Mouse (Mus musculus) urinary bladder, postnatal 4 days (tissue): ENCODE data around the gene Ulk3.

Experiments used
- DNase-seq, 2 experiments: peaks; one replicate each; pipeline ENCODE4 v3.0.0; 2021 to 2022; ENCODE audit warnings: low spot score in 2 of 2

Gene Ulk3

GRCm38 (mm10) chr9:57568500-57568899 is 20.8 kb upstream of the Ulk3 start:
- no peak for DNase-seq

GRCm38 (mm10) chr9:57574397-57574796 is 14.9 kb upstream of the Ulk3 start:
- no peak for DNase-seq

GRCm38 (mm10) chr9:57575577-57575976 is 13.7 kb upstream of the Ulk3 start:
- no peak for DNase-seq

DNA sequence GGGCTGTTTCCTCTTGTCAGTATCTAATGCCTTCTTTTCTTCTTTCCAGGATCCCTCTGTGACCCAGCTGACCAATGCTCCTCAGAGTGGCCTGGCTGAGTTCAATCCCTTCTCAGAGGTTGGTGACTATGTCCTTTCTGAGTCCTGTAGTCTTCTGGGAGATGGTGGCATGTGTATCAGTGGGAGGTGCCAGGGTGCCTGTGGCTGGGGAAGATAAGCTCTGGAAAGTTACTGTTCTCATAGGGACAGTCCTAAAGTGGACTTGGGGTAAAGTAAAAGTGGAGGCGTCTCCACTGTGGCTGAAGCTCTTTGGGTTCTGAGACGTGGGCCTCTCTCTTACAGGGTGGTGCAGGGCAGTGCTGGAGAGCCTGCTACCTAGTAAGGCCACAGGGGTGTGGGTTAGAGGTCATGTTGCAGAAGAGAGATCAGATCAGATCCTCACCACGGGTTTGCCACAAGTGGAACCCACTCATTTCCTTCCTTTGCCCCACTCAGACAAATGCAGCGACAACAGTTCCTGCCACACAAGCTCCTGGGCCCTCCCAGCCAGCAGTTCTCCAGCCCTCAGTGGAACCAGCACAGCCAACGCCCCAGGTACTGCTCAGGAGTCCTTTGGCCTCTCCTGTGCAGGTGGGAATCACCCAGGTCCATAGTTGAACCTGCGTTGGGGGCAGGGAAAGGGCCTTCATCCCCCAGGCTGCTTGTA is 12.0 kb upstream of the Ulk3 start:
- DNase-seq = no peak

- no peak for DNase-seq
Observed at GRCm38 (mm10) chr9:57584991-57585390, 4.3 kb upstream of the Ulk3 start.

GRCm38 (mm10) chr9:57590726-57591125 is 1.5 kb downstream of the Ulk3 start:
- no peak for DNase-seq

DNA sequence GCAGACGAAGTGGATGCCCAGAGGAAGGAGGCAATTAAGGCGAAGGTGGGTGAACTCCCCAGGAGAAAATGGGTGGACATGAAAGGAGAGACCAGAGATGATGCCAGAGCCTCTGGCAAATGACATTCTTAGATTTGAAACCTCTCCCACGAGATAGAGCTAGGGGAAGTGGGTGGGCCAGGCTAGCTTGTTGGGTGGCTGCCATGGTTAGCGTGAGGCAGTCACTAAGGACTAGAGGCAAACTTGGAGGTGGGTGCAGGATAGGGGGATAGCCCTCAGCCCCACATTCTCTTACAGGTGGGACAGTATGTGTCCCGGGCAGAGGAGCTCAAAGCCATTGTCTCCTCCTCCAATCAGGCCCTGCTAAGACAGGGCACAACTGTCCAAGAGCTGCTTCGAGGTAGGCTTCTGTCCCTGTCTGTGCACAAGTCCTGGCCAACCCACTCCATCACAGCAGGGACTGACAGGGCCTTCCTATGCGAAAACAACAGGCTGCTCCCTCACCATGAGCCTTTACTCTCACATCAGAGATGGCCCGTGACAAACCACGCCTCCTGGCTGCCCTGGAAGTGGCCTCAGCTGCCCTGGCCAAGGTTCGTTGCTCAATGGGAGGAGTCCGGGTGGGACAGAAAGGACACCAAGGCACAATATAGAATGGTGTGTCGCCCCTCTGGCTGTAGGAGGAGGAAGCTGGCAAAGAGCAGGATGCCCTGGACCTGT is 4.4 kb downstream of the Ulk3 start:
- no peak for DNase-seq

DNA sequence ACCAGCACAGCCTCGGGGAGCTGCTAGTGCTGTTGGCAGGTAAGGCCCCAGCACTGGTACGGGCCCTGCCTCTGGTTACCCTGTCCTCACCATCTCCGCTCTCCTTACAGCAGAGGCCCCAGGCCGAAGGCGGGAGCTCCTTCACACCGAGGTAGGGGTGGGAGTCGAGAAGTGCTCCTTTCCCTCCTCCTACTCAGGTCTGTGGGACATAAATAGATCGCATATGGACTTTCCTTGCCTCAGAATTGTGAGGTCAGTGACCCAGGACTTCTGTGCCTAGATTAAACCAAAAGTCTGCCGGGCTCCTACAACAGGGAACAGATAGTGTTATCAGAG is 4.9 kb downstream of the Ulk3 start:
- DNase-seq = no peak

- no peak for DNase-seq
Observed at GRCm38 (mm10) chr9:57597265-57597664, 8.0 kb downstream of the Ulk3 start.

GRCm38 (mm10) chr9:57597929-57598382 is 8.7 kb downstream of the Ulk3 start:
- DNase-seq = no peak

GRCm38 (mm10) chr9:57598851-57599563 is 9.8 kb downstream of the Ulk3 start:
- DNase-seq = no peak

DNA sequence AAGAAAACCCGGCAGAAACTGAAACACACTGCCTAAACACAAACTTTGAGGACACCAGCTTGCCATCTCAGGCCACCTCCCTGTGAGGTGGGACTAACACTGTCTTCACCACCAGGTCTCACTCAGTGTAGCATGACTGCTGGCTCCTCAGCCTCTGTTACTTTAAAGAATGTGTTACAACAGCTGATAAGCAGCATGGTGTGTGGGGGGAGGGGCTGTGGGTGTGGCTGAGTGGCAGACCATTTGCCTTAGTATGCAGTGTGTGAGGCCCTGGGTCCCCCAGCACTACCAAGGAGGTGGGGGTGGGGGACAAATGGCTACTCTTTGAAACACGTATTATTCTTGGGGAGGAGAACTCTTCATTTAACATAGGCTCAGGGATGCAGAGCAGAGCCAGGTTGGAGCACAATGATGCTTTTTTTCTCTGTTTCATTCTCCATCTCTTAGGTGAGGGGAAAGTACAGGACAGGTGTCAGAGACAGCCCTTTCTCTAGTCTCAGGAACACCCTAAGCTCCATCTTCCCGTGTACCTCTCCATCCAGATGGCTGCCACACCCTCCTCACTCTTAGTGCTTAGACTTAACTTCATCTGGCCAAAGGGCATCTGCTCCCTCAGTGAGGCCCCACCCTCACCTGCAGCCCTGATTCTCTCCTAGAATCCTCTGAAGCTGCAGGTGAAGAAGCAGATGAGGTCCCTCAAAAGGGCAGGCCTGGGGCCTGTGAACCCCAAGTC is 11.5 kb downstream of the Ulk3 start:
- DNase-seq = no peak

DNA sequence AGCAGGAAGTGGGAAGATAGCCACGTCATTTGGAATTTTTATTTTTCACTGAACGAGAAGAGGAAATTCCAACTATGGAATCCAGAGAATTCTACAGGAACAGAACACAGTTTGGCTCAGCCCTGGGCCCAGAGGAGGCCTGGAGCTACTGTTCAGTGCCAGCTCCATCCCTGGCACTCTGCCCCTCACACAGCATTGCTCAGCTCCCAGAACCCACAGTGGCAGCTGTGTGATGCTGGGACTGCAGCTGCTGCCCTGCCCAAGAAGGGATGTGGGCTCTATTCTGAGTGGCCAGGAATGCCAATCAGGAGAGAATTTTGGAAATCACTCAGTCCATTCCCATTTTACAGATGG is 12.1 kb downstream of the Ulk3 start:
- no peak for DNase-seq

- no peak for DNase-seq
Observed at GRCm38 (mm10) chr9:57602098-57602497, 12.8 kb downstream of the Ulk3 start.

GRCm38 (mm10) chr9:57604875-57605274 is 15.6 kb downstream of the Ulk3 start:
- no peak for DNase-seq

GRCm38 (mm10) chr9:57605503-57605902 is 16.3 kb downstream of the Ulk3 start:
- no peak for DNase-seq

GRCm38 (mm10) chr9:57606139-57606851 is 17.0 kb downstream of the Ulk3 start, which contains the start of gene Cplx3:
TSS of gene Cplx3 (minus strand) at chr9:57606281.
- peak in 1 of 2 experiments; percentile 76 for DNase-seq

DNA sequence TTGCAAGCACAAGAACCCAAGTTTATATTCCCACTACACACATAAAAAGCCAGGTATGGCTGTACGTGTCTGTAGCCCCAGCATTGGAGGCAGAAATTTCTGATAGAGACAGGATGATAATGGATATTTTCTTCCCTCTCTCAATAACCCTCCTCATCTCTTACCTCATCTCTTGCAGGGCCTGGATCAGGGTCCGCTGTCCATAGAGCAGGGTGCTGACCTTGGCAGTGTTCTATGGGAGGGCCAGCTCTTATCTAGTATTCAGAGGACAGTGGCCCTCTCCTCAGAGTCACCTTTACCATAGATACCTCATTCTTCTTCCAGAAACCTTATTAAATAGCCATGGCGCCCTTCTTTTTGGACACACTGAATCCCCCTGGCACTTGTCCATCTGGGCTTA is 20.6 kb downstream of the Ulk3 start:
- DNase-seq = no peak

- no peak for DNase-seq
Observed at GRCm38 (mm10) chr9:57610359-57610826, 21.1 kb downstream of the Ulk3 start.

- no peak for DNase-seq
Observed at GRCm38 (mm10) chr9:57612587-57612986, 23.3 kb downstream of the Ulk3 start.

DNA sequence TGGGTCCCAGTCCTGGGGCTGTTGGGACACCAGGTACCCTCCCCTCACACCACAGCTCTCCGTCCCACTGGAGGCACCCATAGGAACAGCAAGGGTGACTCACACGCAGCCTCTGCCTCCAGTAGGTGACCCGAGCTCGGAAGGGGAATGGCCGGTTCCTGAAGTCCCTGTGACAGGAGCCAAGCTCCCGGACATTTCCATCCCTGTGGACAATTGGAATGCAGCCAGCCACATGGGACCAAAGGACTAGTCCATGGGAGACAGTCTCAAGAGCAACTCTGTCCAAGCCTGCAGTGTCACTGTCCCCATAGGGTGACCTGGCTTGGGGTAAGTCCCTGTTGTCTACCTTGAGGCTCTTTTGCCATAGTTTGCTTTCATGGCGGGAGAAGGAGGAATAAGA is 24.7 kb downstream of the Ulk3 start:
- DNase-seq = no peak
